Mouse (Mus musculus) spleen, adult 2 months (tissue): ENCODE measurements at regions not wholly inside any gene's neighbourhood (a gene's known extent, or its start where the extent isn't known, plus 50 kb on each side); places are given as distances from the start of the nearest gene placed in this dataset.

Source experiments
- DNase-seq, 2 experiments: peaks; one replicate each; pipeline versions ENCODE4 v3.0.0 to v3.0.0-alpha.2; 2012 to 2021; ENCODE audit warnings: low spot score in 2 of 2, low read depth in 1 of 2
- H3K27ac ChIP-seq: fragments of 200-500 bp; 2 replicates; pipeline ENCODE4 v1.5.1; 2012; ENCODE audit warnings: low read length, inconsistent platforms; ENCODE audit not compliant: insufficient read depth
- H3K27me3 ChIP-seq: fragments of 200-500 bp; 2 replicates; pipeline ENCODE4 v1.6.1; 2012; ENCODE audit warnings: mild to moderate bottlenecking, moderate library complexity, low read length, inconsistent platforms; ENCODE audit not compliant: control insufficient read depth, insufficient read depth
- H3K36me3 ChIP-seq: fragments of 200-500 bp; 2 replicates; pipeline ENCODE4 v1.6.1; 2012; ENCODE audit warnings: mild to moderate bottlenecking, low read length, inconsistent platforms; ENCODE audit not compliant: control insufficient read depth, insufficient read depth
- H3K4me1 ChIP-seq: fragments of 200-500 bp; 2 replicates; pipeline ENCODE4 v1.6.1; 2011; ENCODE audit warnings: inconsistent platforms; ENCODE audit not compliant: control insufficient read depth, insufficient read depth, insufficient read length
- H3K4me3 ChIP-seq: fragments of 200-500 bp; 2 replicates; pipeline ENCODE4 v1.5.1; 2011; ENCODE audit warnings: mild to moderate bottlenecking, inconsistent platforms; ENCODE audit not compliant: insufficient read depth, insufficient read length; ENCODE audit errors: extremely low read depth
- CTCF ChIP-seq: fragments of 200-500 bp; IDR thresholded peaks from 2 replicates; pipeline ENCODE4 v1.5.1; 2011; ENCODE audit warnings: mild to moderate bottlenecking, inconsistent platforms; ENCODE audit not compliant: insufficient read depth, insufficient read length, insufficient replicate concordance; ENCODE audit errors: extremely low read depth
- POLR2A ChIP-seq: fragments of 200-500 bp; IDR thresholded peaks from 2 replicates; pipeline ENCODE4 v1.6.1; 2011; ENCODE audit warnings: low read depth, low read length, inconsistent platforms
- WGBS: fragments of 180-500 bp; shearing (Covaris S2); methylation state at CpG from one replicate; pipeline ENCODE4 v1.1.7; 2018; 5-methylcytosine and 5-hydroxymethylcytosine counted together

DNA sequence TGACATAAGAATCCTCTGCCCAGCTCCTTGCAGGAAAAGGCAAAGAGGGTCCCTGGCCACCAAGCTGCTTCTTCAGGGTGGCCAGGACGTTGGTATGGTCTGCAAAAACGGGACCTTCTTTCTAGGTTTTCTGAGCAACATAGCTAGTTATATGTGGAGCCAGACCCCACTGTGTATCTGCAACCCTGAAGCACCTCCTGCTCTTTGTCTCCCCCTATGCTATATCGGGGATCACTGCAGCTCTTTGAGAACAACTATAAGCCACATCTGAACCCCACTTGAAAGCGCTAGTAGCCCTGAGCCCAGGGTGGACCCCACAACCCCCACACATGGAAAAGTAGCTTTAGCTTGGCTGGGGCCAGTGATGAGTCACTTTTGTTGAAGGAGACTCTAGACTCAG, 414.9 kb downstream of the Zfp536 start:
- Histone ChIP-seq H3K36me3 (no peaks in the 10 kb centered on the region), H3K4me1 (peaks cover 3% of the 10 kb centered on the region; the same call in 1 of the 2 replicates), H3K27me3 (no peaks in the 10 kb centered on the region), H3K27ac (no peak overlapping the region), H3K4me3 (no peak overlapping the region)
- WGBS, result 71% methylated on average over 4 of the region's 4 CpGs
- no peak for DNase-seq
- no peak for TF ChIP-seq POLR2A
- TF ChIP-seq CTCF, result no peak

DNA sequence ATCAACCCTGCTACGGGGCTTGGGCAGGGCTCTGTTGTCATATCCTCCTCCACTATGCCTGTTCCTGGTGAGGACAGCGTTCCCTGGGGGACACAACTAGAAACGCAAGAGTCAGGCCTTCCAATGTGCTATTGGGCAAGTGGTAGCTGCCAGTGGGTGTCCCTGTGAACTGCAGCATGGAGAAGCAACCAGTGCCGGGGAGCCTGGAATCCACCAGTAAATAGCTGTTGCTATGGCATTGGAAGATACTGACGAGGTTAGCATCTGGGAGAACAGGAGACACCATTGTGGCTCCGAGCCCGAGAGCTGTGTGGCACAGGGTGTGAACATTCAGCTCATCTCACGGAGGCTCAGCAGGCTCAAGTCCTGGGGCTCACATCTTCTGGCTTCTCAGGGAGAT, 414.0 kb downstream of the Zfp536 start:
- H3K4me3 ChIP-seq, result no peak overlapping the region
- TF ChIP-seq POLR2A, result no peak
- no peak for TF ChIP-seq CTCF
- H3K27me3 ChIP-seq, result no peaks in the 10 kb centered on the region
- no peaks in the 10 kb centered on the region for H3K36me3 ChIP-seq
- WGBS, result 86% methylated on average over 8 of the region's 8 CpGs
- DNase-seq, result no peak
- H3K27ac ChIP-seq, result no peak overlapping the region
- peaks cover 3% of the 10 kb centered on the region; the same call in 1 of the 2 replicates for H3K4me1 ChIP-seq

DNA sequence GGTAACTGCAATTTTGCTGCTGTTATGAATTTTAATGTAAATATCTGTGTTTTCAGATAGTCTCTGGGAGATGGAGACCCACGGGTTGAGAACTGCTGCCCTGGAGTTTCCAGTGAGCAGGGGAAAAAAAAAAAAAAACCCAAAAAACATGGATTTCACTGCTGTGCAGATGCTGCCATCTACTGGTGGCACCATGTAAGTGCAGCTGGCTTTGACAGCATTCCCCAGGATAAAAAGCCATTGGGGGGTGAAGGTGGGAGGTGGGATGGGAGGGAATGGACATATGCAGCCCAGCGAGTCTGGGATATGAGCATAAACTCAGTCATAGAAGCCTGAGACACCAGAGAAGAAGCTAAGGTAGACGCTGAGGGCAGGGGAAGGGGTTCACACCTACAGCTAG, 413.3 kb downstream of the Zfp536 start:
- 21% methylated on average over 3 of the region's 3 CpGs for WGBS
- TF ChIP-seq CTCF (peak; percentile 69; the same call in 1 of the 2 replicates), POLR2A (no peak)
- Histone ChIP-seq H3K4me3 (no peak overlapping the region), H3K27me3 (no peaks in the 10 kb centered on the region), H3K36me3 (no peaks in the 10 kb centered on the region), H3K27ac (no peak overlapping the region), H3K4me1 (peaks cover 3% of the 10 kb centered on the region; the same call in 1 of the 2 replicates)
- DNase-seq, result no peak

- no peak for DNase-seq
- Histone ChIP-seq H3K4me1 (peaks cover 3% of the 10 kb centered on the region; the same call in 1 of the 2 replicates), H3K4me3 (no peak overlapping the region; the same call in 1 of the 2 replicates), H3K27ac (no peak overlapping the region), H3K36me3 (no peaks in the 10 kb centered on the region), H3K27me3 (no peaks in the 10 kb centered on the region)
- 2% methylated on average over 16 of the region's 16 CpGs for WGBS
- TF ChIP-seq POLR2A, result no peak
- TF ChIP-seq CTCF, result no peak
Observed at GRCm38 (mm10) chr7:37361802-37362441, 411.5 kb downstream of the Zfp536 start.

- WGBS, result 78% methylated on average over 8 of the region's 8 CpGs
- Histone ChIP-seq H3K36me3 (no peaks in the 10 kb centered on the region), H3K4me3 (no peak overlapping the region)
Observed at GRCm38 (mm10) chr7:37362879-37363278, 410.6 kb downstream of the Zfp536 start.

GRCm38 (mm10) chr7:37363629-37364175, 409.7 kb downstream of the Zfp536 start:
- Histone ChIP-seq H3K4me1 (peaks cover 3% of the 10 kb centered on the region; the same call in 1 of the 2 replicates), H3K36me3 (no peaks in the 10 kb centered on the region), H3K27me3 (no peaks in the 10 kb centered on the region), H3K27ac (no peak overlapping the region), H3K4me3 (no peak overlapping the region)
- DNase-seq, result no peak
- no peak for TF ChIP-seq CTCF
- no peak for TF ChIP-seq POLR2A
- 77% methylated on average over 10 of the region's 10 CpGs for WGBS

More at GRCm38 (mm10) chr7:37362879-37363278, 410.6 kb downstream of the Zfp536 start:
- Histone ChIP-seq H3K4me1 (peaks cover 3% of the 10 kb centered on the region; the same call in 1 of the 2 replicates), H3K27ac (no peak overlapping the region), H3K27me3 (no peaks in the 10 kb centered on the region)
- no peak for DNase-seq
- no peak for TF ChIP-seq CTCF
- TF ChIP-seq POLR2A, result no peak

DNA sequence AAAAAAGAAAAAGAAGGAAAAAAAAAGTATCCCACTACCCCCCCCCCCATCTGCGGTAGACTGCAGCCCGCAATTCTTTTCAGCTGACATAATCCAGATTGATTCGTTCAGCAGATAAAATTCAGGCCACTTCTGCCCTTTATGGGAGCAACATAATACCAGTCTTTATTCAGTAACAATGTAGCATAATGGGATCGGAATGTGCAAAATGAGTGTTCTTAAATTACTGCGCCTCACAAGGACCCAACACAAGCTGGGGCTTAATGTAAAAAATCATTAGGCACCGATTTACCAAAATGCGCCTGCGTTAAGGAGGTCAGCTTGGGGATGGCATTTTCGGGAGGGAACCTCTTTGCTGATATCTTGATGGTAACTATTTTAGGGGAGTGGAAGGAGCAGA, 409.2 kb downstream of the Zfp536 start:
- H3K4me1 ChIP-seq, result peaks cover 3% of the 10 kb centered on the region; the same call in 1 of the 2 replicates
- H3K4me3 ChIP-seq, result no peak overlapping the region
- H3K36me3 ChIP-seq, result no peaks in the 10 kb centered on the region
- H3K27ac ChIP-seq, result no peak overlapping the region
- 88% methylated on average over 9 of the region's 9 CpGs for WGBS
- TF ChIP-seq CTCF, result no peak
- TF ChIP-seq POLR2A, result no peak
- H3K27me3 ChIP-seq, result no peaks in the 10 kb centered on the region
- DNase-seq, result no peak
